Comparison of ENCODE assay signal across 8 mouse cellular contexts in genomic region chr8:102738961-102739487, GRCm38 (mm10). TPM values are rescaled to one million over a fixed set of nuclear protein-coding genes. Genes with fewer than 3 reads are reported as not detected.
DNase-seq lines count a peak whose midpoint lies in the region; ATAC-seq and TF ChIP-seq lines count a peak whose summit lies in the region.

No protein-coding gene starts in this region.

- peaks cover 10% of the 10 kb centered on the region for H3K4me1 ChIP-seq in neural tube, embryonic 11.5 days (ENCODE audit: control insufficient read depth, insufficient read depth, low read length)

- intact Hi-C loops in left cerebral cortex, adult 2 months (cut with DNase I): no loop called here

- H3K4me3 ChIP-seq in neural tube, embryonic 11.5 days (ENCODE audit: low read depth, low read length): no peak overlapping the region
- peak overlapping the region; percentile 35 for H3K4me3 ChIP-seq in left cerebral cortex, adult 2 months

- no peak for DNase-seq in neural tube, embryonic 11.5 days (ENCODE audit: low spot score)
- DNase-seq in neural tube, embryonic 10.5 days (ENCODE audit: extremely low spot score, low spot score): no peak
- peak; percentile 33 to 52 for DNase-seq in frontal cortex, postnatal 36 days (ENCODE audit: low spot score in 2 of 2)
- peak in 1 of 2 experiments; percentile 18 for DNase-seq in left cerebral cortex, adult 2 months (ENCODE audit: extremely low spot score in 1 of 2, low spot score in 2 of 2)
- DNase-seq in right cerebral cortex, postnatal 36 days (ENCODE audit: low spot score in 2 of 2): peak; percentile 18 to 27
- DNase-seq in kidney, adult 18-20 months: no peak
- DNase-seq in urinary bladder, postnatal 14 days (ENCODE audit: low spot score): no peak
- DNase-seq in embryo, embryonic 9.5 days (ENCODE audit: extremely low spot score): no peak

- H3K27ac ChIP-seq in neural tube, embryonic 11.5 days (ENCODE audit: low read depth, low read length): no peak overlapping the region
- peak overlapping the region; percentile 84 for H3K27ac ChIP-seq in left cerebral cortex, adult 2 months

- peak; percentile 63; the same call in 1 of the 2 replicates for ATAC-seq in neural tube, embryonic 11.5 days (ENCODE audit: insufficient read depth, low FRiP score, low TSS enrichment)

- TF ChIP-seq CTCF in left cerebral cortex, adult 2 months (IDR thresholded peaks at IDR 0.05): no peak

- H3K4me2 ChIP-seq in neural tube, embryonic 11.5 days (ENCODE audit: low read depth): no peak overlapping the region

- no peaks in the 10 kb centered on the region for H3K27me3 ChIP-seq in neural tube, embryonic 11.5 days (ENCODE audit: control insufficient read depth, insufficient read depth, low read length)

- H3K9ac ChIP-seq in neural tube, embryonic 11.5 days (ENCODE audit: low read length): no peak overlapping the region

- 78% methylated on average over 7 of the region's 7 CpGs for WGBS in neural tube, embryonic 11.5 days

- no peaks in the 10 kb centered on the region for H3K9me3 ChIP-seq in neural tube, embryonic 11.5 days (ENCODE audit: control insufficient read depth, low read length)

- no peaks in the 10 kb centered on the region for H3K36me3 ChIP-seq in neural tube, embryonic 11.5 days (ENCODE audit: control insufficient read depth, insufficient read depth, low read length)

RNA-seq across cellular contexts. Expression of gene Cdh11, which starts 46.4 kb away (rescaled TPM):
- polyA plus RNA-seq in neural tube, embryonic 11.5 days (2014; fragmentation: Nextera tagmentation; extraction: Ambion mirVana): 106 and 108 TPM in 2 replicates
- 10 to 100 TPM; 49.9 to 54.9 TPM for total RNA-seq in left cerebral cortex, adult 2 months (2021)

Comparison
In these comparisons a context has a peak if more than half of its experiments do, and no peak if none do; other contexts are left out.
1. DNase-seq: peak in frontal cortex, postnatal 36 days (2 of 2) and right cerebral cortex, postnatal 36 days (2 of 2); none in neural tube, embryonic 11.5 days (single experiment), neural tube, embryonic 10.5 days (single experiment), kidney, adult 18-20 months (single experiment), urinary bladder, postnatal 14 days (single experiment) and embryo, embryonic 9.5 days (single experiment).